Mouse (Mus musculus): Measurements from ENCODE around the gene Eci1. TPM values are rescaled to one million over a fixed set of nuclear protein-coding genes. Genes with fewer than 3 reads are reported as not detected.
A peak's percentile ranks its signal among the peaks of the same experiment; 100 is the strongest.

Eci1 gene
- polyA plus RNA-seq, 1 experiment, result 64.0 TPM

DNA sequence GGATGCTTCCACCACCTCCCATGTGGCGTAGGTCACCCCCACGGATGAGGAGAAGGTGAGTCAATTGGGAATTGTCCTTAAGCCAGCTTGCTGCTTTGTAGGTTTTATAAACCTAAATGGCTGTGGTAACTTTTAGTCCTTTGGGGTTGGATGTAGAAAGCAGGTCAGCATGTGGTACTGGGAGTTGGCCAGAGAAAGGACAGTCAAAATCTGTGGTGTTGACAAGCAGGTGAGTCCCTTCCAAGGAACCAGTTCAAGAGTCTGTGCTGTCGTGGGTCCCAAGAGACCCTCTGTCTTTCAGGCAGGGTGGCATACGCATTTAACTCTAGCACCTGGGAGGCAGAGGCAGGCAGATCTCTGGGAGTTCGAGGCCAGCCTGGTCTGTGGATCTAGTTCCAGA is 2.0 kb upstream of the Eci1 start:
- TF ChIP-seq GATA1 (IDR thresholded peaks at IDR 0.05; ENCODE audit: low read length), result no peak

DNA sequence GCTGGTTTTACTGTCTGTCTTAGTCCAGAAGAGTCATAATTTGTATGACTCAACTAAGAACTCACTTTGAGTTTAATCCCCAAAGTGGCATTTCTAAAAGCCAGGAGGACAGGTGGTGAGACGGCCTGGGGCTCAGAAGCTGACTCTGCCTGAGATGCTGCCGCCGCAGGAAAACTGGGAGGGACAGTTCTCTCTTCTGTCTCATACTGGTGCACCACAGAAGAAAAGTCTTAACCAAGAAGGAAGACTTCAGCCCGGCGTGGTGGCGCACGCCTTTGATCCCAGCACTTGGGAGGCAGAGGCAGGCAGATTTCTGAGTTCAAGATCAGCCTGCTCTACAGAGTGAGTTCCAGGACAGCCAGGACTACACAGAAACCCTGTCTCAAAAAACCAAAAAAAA is 536 bp upstream of the Eci1 start:
- TF ChIP-seq GATA1 (IDR thresholded peaks at IDR 0.05; ENCODE audit: low read length), result no peak

DNA sequence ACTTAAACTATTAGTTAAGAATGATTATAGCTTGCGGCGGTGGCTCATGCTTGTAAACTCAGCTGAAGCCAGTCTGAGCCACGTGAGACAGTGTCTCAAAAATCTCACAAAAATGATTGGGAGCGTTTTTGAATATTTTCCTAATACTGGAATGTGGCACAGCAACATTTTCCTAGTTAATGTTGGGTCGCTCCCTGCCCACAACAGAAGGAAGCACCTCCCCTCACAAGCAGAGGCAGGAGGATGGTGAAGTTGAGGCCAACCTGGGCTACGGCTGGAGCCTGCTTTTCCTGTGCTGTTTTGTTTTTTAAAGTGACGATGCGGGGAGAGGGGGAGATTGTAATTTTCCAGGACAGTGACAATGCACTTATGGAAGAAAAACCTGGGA is 723 bp downstream of the Eci1 start:
- no peak for TF ChIP-seq GATA1 (IDR thresholded peaks at IDR 0.05; ENCODE audit: low read length)

DNA sequence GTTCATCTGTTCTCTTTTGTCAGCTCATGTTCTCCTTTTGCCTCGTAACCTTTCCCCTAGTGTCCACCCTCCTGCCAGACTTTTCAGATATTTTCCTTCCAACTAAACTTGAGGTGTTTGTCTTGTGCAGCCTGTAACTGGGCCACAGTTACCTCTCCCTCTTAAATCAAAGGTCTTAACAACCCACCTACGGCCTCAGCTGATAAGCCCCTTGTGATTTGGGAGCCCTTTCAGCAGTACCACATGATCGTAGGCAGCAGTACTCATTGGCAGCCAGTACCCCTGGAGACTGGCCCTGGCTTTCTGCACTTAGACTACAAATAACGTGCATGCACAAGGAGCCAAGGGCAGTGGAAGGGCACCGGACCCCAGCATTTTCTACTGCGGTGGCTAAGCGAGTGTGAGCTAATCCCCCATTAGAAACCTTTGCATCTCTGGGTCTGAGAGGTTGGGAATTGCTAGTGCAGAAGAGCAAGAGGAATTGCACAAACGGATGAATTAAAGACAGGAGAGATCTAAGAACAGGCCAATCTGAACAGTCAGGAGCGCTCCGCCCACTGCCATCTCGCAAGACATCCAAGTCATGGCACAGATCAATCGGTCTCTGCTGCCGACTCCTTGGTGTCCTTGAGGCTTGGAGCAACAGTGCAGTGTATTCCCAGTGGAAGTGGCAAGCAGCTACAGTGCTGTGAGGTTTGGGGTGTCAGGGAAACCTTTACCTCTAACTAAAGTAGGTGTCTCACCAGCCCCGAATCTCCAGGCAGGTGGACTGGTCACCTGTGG is 3.0 kb downstream of the Eci1 start:
- no peak for TF ChIP-seq GATA1 (IDR thresholded peaks at IDR 0.05; ENCODE audit: low read length)

DNA sequence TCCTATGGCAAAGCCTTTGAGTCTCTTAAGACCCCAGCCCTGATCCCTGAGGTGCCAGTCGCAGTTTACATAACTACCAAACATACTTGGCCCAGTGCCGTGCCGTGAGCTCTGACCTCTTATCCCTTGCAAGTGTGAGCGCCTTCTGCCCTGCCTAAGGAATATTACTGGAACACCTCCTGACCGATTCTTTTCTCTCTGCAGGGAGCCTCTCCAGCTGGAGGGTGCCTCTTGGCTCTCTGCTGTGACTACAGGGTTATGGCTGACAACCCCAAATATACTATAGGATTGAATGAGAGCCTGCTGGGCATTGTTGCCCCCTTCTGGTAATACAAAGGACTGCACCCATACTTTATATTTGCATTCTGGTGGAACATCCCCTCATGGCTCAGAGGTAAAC is 10.6 kb downstream of the Eci1 start:
- TF ChIP-seq GATA1 (IDR thresholded peaks at IDR 0.05; ENCODE audit: low read length), result no peak

DNA sequence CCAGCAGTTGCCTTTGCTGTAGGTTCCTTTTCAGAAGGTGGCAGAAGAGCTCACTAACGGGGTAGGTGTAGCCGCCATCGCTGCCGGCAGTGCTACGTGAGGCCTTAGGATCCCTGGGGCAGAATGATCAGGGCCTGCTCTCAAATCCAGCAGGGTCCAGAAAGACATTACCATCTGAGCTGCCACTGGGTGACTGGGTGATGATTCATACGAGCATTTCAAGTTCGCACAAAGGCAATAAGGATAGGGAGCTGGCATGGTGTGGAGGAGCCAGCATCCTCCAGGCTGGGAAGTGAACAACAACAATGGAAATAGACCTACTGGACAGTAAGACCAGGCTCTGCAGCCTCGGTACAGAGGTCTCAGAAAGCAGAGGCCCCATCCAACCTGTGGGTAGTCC is 13.9 kb downstream of the Eci1 start:
- no peak for TF ChIP-seq GATA1 (IDR thresholded peaks at IDR 0.05; ENCODE audit: low read length)

DNA sequence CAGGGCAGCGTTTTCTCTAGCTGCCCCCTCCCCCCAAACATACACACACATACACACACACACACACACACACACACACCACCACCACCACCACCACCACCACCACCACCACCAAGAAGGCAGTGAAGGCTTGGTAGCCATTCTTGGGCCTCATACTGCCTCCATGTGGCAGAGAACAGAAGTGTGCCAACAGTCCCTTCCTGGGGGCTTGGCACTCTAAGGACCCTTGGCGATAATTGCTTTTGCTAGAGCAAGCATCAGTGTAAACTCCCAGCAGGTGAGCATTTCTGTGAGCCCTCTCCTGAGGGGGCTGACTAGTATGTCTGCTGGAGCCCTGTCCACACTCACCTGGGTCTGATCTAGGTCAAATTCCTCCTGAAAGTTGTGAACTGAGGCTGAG is 14.7 kb downstream of the Eci1 start:
- no peak for TF ChIP-seq GATA1 (IDR thresholded peaks at IDR 0.05; ENCODE audit: low read length)

DNA sequence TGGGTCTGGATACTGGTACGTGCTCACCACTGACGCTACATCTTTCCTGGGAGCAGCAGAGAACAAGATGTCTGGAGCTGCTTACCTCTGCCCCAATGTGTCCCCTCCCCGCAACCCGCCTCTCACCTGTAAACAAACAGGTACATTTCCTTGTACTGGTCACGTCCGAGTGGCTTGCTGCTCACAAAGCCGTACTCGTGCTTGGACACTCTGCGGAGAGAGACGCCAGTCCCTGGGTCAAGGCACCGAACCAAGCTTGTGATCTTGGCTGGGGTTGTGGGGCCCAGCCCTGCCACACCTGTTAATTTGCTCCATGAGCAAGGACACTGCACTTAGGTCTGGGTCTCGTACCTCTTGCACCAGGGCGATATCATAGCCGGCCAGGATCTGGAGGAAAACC is 15.7 kb downstream of the Eci1 start:
- TF ChIP-seq GATA1 (IDR thresholded peaks at IDR 0.05; ENCODE audit: low read length), result no peak

DNA sequence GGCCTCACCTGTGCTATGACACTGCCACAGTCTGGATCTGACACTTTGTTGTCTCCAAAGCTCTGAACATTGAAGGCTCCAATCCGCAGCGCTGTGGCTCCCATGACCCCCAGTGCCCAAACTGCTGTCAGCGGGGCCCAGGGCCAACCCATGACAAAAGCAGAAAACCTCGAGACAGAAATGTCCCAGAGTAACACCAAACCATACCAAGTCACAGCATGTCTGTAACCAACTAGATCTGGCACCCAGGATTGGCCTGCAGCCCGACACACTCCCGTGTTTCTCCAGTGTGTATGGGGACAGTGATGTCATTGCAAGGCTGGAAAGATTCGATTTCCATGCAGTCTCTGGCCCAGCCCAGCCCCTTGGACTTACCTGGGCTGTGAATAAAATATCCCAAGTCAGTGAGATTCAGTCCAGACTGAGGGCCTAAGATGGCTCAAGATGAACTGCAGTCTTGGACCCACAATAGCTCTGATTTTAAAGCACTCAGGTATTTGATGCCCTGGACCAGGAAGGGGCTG is 16.3 kb downstream of the Eci1 start, which contains the start of gene Dnase1l2:
Gene Dnase1l2, minus strand, starts transcription at position 474 of the 524 bp plus-strand sequence.
- TF ChIP-seq GATA1 (IDR thresholded peaks at IDR 0.05; ENCODE audit: low read length), result no peak

DNA sequence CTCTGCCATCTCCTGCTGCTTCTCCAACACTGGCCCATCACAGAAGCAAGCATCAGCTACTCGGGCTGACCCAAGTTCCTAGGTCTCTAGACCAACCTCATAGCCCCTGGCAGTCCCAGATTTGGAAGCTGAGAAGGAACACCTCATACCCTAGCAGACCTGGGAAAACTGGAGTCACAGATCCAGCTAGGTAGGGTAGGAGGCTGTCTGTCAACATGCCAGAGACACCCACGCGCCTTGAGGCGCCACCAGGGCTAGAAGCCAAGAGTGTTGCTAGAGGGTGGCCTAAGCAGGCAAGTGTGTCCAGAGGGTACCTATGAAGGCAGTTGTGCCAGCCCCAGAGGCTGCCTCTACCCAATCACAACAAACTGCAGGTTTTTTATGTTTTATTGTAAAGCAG is 17.0 kb downstream of the Eci1 start:
- TF ChIP-seq GATA1 (IDR thresholded peaks at IDR 0.05; ENCODE audit: low read length), result no peak

DNA sequence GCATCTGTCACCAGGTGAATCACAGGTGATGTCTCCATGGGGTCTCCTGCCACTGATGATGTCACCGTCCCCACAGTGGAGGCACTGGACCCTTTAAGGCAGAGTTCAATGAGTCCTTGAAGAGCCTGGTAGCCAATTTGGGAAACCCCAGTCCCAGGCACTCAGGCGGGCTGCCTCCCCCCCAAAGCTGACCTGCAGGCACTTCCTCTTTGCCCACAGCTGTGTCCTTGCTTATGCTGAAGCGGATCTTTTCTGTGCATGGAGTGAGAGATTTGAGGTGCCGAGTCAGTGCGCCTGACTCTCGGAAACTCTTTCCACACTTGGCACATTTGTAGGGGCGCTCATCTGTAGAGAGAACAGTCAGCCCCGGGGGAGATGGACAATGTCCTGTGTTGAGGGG is 20.1 kb downstream of the Eci1 start:
- TF ChIP-seq GATA1 (IDR thresholded peaks at IDR 0.05; ENCODE audit: low read length), result no peak

DNA sequence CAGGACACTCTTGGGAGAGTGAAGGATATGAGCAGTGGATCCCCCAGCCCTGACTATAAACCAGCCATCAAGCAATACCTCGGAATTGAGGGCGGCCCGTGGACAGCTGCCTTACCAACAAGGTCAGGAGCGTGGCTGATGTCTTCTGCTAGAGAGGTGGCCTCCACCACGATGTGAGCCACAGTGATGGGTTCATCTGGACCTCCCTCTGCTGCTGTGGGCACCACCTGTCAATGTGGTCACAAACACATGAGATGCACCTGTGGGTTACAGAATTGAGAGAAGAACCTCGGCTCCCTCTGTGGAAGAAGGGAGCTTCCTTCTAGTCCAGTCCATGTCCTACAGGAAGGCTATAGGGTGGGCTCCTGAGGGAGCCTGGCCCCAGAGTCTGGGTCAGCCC is 23.1 kb downstream of the Eci1 start:
- no peak for TF ChIP-seq GATA1 (IDR thresholded peaks at IDR 0.05; ENCODE audit: low read length)

DNA sequence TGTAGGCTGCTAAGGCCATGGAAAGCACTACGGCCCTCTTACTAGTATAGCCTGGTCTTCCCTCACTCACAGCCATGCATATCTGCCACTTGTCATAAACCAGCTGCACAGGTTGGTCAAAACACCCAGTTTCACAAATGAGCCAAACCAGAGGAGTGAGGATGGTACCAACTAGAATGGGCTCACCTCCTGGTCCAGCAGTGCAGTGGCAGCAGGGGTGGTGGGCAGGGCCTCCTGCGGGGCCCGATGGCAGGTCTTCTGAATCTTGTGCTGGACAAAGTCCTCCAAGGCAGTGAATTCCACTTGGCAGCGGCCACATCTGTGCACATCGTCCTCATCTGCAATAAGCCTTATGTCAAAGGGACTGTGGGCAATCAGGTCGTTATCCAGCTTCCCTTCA is 24.8 kb downstream of the Eci1 start:
- no peak for TF ChIP-seq GATA1 (IDR thresholded peaks at IDR 0.05; ENCODE audit: low read length)

DNA sequence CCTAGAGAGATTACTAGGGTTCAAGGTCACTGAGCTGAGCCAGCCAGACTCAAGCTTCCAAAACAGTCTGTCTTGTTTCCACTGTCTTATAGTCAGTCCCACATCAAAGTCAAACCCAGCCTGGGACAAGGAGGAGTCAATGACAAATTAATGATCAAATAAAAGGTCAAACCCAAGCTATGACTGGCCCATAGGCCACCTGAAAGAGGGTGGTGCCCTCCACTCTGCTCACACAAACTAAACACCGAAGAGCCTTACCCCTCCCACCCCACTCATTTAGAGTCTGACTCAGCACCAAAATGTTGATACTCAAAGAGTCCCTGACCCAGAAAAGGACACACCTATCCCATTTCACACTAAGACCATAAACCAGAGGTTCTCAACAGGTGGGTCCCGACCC is 26.9 kb downstream of the Eci1 start:
- no peak for TF ChIP-seq GATA1 (IDR thresholded peaks at IDR 0.05; ENCODE audit: low read length)

DNA sequence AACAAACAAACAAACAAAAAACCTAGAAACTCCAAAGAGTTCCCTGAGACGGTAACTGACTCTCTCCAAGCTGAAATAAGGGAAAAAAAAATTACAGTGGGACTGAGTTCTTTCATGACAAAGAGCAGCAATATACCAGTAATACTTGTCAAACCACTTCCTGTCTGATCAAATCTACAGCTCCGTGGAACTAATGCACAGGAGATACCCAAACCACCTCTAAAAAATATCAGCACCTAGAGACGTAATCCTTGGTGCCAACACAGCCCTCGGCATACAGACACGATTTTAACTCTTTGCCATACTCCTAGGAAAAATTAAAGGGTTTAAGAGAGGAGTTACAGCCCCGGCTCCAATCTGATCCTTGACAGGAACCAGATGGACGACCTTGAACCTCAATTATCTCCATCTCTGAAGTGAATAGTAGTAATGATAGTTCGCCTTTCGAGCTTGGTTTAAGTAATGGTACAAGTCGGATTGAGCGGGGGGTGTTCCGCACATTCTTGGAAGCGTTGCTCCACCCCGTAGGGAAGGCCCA is 27.8 kb downstream of the Eci1 start:
- peak; percentile 11 for TF ChIP-seq GATA1 (IDR thresholded peaks at IDR 0.05; ENCODE audit: low read length)

DNA sequence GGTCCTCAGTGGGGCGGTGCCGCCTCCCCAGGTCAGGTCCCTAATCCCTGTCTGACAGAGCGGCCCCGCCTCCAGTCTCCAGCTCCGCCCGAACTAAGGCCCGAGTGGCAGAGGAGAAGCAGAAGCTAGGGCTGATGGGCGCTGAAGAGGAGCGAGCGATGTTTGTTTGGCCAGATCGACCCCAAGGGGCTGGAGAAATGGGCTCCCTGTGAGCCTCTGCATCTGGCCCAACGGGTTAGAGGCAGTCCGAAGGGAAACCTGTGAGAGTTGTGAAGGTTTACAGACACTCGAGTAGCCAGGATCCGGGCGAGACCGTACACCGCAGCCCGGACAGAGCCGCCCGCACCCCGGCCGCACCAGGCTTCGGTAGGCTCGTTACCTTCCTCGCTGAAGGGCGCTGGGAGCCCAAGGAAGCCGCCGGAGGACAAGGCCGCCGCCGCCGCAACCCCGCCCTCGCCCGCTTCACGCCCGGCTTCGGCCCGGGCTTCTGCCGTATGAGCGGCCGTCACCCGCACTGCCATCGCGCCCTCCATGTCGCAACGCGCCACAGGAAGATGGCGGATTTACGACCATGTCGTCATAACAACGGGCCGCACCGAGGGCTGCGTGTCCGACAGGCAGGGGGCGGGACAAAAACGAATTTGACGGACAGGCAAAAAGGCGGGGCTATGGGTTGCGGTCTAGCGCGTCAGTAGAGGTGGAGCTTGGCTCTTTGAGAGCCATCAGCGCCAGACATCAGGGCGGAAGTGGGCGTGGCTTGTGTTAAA is 28.5 kb downstream of the Eci1 start:
- no peak for TF ChIP-seq GATA1 (IDR thresholded peaks at IDR 0.05; ENCODE audit: low read length)

All from G1E-ER4 (cell line).